Mouse (Mus musculus) spleen, postnatal 36 days (tissue): ENCODE measurements at regions not wholly inside any gene's neighbourhood (a gene's known extent, or its start where the extent isn't known, plus 50 kb on each side); places are given as distances from the start of the nearest gene placed in this dataset.
"Not testable (repeated sequence)": the region's sequence is repeated elsewhere in the genome, so short reads cannot be mapped to it uniquely, and the experiment has no call there.

Source experiments
- DNase-seq, 2 experiments: peaks; one replicate each; pipeline ENCODE4 v3.0.0; 2022; ENCODE audit warnings: low spot score in 2 of 2, mixed read lengths in 1 of 2

- DNase-seq = no peak
Observed at GRCm38 (mm10) chr17:13488608-13489324, 134.4 kb downstream of the Tcp10c start.

DNA sequence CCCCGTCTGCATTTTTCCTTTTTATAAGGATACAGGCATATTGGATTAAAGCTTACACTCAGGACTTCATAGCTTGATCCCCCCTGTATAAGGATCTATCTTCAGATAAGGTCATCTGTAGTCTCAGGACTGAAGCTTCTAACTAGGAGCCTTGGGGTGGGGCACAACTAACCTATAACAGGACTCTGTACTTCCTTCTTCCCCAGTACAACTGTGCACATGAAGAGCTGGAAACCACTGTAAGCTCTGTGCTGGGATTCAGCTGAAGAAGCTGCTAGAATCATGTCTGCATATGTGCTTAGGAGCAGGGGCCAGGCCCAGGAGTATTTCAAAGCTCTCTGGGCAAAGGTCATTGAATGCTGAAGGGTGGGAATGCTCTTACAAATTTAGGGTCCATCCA is 137.9 kb downstream of the Tcp10c start:
- DNase-seq = not testable (repeated sequence)

DNA sequence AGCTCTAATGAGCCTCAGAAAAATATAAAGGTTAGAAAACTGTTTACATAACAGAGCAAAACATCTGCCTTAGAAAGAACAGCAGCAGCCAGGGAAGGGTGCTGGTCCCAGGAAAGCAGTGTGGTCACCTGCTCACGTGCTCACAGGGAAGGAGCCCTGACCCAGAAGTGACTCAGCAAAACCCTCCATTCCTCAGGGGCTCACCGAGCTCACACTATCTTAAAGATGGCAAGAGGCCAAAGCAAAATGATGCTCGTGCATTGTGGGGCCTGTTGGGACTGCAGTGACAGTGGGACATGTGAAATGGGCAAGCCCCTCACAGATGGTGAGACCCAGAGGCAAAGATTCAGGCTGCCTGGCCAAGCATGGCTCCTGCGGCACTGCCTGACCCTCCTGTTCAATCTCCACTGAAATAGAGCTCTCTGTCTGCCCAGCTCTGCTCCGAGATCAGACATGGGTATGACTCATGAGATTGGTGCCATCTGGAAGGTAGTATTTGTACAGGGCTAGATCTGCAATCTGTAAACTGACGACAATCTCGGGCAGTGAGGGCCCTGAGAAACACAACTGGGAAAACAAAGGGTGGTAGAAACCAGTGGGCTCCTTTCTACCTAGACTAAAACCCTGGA is 138.4 kb downstream of the Tcp10c start:
- not testable (repeated sequence) for DNase-seq

DNA sequence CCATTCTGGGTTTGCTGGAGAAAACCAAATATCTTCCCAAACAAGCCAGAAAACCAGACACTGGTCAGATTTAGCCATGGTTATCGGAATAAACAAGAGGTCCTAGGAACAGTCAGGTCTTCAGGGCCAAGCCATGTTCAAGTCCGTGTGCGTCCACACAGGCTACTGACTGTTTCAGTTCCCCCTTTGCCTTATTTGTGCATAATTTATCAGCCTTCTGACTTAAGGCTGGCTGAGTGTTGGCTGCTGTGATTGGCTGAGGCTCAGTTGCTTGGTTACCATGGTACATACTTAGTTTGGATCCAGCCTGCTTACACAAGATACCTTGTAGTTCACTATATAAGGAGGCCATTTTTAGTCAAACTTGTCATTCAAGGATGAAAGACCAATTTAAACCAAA is 139.5 kb downstream of the Tcp10c start:
- peak; percentile 12 to 13 for DNase-seq

GRCm38 (mm10) chr17:13494475-13494874 is 140.1 kb downstream of the Tcp10c start:
- not testable (repeated sequence) for DNase-seq

GRCm38 (mm10) chr17:13504365-13504764 is 150.0 kb downstream of the Tcp10c start:
- not testable (repeated sequence) for DNase-seq

DNA sequence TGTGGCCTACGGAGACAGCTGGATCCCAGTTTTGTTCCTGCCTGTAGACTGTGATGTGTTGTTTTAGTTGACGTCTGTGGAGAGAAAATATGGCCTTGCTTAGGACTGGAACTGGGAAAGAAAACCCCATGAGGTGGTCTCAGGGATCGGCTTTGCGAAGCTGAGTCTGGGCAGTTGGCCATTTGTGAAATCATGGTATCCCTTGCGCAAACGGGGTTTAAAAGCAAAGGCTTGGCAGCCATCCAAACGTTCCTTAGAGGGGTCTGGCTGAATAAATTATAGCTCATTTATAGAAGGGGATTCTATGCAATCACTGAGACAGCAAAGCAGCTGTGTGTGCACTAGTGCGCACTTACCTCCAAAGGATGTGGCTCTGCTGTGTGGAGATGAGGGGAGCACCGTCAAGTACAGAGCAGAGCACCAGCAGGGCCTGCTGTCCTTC is 150.5 kb downstream of the Tcp10c start:
- not testable (repeated sequence) for DNase-seq

GRCm38 (mm10) chr17:13507397-13508063 is 153.2 kb downstream of the Tcp10c start:
- DNase-seq = not testable (repeated sequence)

GRCm38 (mm10) chr17:13519409-13520201 is 165.2 kb downstream of the Tcp10c start:
- DNase-seq = not testable (repeated sequence)

GRCm38 (mm10) chr17:13532579-13532978 is 178.2 kb downstream of the Tcp10c start:
- not testable (repeated sequence) for DNase-seq

DNA sequence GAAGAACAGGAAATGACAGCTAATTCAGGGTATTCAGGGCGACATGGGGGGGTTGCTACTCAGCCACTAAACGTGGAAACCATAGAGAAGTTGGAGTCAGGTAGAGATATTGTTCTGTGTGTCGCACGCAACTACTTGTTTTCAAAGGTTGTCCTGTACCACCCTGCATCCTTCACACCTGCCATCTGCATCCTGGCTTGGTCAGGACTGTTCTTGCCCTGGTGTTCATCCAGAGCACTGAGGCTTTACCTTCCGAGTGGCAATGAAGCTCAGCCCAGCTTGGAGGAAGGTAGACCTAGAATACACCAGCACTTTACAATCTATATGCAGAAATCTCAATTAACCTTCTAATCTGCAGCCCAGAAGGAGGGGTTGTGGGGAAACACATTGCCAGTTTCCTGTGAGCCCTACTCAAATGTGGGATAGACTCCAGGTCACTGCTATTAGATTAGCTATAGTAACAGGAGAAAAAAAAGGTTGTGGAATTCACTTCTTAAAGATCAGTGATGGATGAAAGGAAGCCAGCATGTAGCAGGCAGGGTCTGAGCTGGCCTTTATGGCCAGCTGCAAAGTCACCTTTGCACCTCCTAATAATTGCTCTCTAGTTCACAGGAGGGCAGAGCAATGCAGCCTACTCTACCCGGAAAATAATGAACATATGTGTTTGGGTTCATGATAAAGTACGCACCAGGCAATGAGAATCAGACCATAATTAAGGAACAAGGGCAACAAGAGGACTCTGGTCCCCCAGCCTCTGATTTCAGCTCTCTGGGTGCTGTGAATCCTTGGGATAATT is 186.3 kb downstream of the Tcp10c start:
- no peak for DNase-seq

GRCm38 (mm10) chr17:13541249-13541648 is 186.9 kb downstream of the Tcp10c start:
- no peak for DNase-seq

GRCm38 (mm10) chr17:13542261-13542660 is 187.9 kb downstream of the Tcp10c start:
- no peak for DNase-seq

DNA sequence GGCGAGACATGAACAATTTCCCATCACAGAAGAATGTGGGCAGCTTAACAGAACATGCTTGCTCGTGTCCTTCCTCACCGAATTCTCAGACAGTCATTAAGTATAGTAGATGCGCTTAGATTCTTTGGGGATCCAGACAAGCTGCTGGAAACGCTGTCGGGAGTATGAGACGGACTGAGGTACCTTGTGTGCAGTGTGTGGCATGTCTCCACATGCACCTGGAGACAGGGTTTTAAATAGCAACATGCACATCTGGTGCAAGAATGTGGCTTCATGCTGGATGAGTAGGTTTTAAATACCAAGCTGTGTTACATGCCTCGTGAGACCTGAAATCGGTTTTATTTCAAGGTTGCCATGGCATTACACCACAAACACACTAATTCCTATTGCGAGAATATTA is 188.5 kb downstream of the Tcp10c start:
- DNase-seq = no peak

DNA sequence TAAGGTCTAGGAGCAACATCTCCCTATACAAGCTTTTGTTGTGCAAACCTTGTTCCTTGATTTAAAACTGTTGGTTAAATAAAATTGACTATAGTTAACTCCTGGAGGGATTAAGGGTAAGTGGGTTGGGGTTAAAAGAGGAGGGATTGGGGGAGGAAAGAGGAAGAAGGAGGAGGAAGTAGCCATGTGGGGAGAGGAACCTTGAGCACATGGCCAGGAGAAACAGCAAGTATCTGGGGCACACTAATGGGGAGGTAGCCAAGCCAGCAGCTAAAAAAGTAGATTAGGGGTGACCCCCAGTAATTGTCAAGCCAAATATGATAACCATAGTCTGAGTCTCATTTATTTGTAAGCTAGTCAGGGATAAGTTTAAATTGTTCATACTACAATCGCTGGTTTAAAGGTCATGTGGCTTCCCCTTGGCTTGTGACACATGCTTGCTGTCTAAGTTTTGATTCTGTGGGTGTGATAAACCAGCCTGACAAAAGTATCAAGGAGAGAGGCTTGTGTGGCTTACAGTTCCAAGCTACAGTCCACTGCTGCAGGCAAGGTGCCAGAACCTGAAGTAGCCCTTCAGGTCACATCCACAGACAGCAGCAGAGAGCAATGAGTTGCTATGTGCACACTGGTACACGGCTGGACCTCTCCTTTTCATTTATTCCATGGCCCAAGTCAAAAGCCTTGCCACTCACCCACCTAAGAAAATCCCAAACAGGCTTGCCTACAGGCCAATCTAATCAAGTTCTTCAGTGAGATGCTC is 189.8 kb downstream of the Tcp10c start:
- no peak for DNase-seq

DNA sequence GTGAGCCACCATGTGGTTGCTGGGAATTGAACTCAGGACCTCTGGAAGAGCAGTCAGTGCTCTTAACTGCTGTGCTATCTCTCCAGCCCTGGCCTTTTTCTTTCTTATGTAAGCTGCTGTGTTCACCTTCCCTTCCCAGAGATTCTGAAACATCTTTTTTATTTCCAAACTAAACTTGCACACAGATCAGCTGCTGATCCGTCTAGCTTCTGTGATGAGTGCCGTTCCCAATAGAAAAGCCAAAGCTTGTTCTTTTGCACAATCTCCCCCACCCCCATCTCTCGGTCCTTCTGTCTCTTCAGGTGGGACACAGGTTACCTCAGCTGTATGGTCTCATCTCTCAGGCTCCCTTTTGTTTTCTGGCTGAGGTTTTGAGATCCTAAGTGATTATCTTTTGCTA is 191.9 kb downstream of the Tcp10c start:
- no peak for DNase-seq

GRCm38 (mm10) chr17:13546669-13547085 is 192.3 kb downstream of the Tcp10c start:
- DNase-seq = no peak

DNA sequence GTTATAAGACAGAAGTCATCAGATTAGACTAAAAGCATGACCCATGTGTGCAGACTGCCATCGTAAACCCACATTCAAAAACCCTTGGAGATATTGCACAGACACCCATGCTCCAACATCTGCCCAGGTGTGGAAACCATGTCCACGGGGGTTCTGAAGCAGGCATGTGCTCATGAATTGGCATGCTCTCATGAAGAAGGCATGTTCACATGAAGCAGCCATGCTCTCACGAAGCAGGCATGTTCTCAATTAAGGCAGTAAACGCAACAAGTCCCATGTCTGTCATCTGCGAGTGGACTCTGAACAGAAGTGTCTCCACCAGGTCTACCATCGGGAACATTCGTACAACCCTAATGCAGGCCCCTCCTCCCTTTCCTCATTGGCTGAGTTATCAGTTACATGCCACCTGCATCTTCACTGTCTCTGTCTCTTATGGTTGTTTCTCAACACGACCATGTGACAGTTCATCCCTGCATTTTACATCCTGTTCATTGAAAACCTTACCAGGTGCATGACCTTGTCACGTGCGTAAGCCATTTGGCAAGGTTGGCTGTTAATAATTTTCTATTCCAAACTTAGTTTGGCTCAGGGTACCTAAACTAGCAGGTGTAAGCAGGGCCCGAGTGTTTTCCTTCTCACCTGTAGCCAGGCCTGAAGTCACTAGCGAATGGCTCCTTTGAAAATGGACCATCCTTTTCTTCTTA is 193.4 kb downstream of the Tcp10c start:
- DNase-seq = no peak

DNA sequence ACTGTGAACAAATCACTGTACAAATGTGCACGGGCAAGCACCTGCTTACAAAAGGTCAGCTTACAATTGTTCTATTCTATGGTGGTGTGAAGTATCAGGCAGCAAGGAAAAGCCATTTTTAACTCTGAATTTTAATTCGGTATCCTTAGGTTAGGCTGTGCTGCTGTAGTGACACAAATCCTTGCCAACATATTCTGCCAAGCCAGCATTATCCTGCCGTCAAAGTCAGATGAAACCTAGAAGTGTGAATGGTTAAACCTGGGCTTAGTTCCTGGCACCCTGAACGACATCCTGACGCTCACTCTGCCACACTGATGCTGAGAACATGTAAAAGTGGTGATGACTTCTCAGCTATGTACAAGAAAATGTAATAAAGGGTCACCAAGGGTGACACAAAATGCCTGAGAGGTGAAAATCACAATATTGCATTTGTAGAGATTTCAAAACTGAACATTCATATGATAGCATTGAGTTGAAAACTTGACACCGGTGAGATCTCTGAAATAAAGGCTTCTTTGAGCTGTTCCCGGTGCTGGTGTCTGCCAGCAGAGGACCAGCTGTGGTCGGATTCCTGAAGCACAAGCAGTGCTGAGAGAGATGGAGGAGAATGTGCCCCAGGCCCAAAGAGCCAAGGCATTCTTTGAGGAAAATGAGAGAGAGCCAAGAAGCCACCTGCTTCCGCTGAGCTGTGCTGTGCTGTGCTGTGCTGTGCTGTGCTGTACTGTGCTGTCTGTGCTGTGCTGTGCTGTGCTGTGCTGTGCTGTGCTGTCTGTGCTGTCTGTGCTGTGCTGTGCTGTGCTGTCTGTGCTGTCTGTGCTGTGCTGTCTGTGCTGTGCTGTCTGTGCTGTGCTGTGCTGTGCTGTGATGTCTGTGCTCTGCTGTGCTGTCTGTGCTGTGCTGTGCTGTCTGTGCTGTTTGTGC is 195.9 kb downstream of the Tcp10c start:
- no peak for DNase-seq
